Mouse (Mus musculus) kidney, adult 2 months (tissue): ENCODE results near the gene Sparcl1.

Experiments used
- CTCF ChIP-seq: fragments of 200-500 bp; conservative IDR thresholded peaks from 2 replicates; pipeline ENCODE4 v1.5.1; 2011; ENCODE audit warnings: low read depth, mild to moderate bottlenecking, control low read depth, low read length, moderate library complexity, mixed read lengths; ENCODE audit not compliant: insufficient read depth, insufficient read length
- POLR2A ChIP-seq: fragments of 200-500 bp; IDR thresholded peaks from one replicate; pipeline ENCODE4 v1.6.1; 2011; ENCODE audit warnings: low read depth, low read length, control low read depth

DNA sequence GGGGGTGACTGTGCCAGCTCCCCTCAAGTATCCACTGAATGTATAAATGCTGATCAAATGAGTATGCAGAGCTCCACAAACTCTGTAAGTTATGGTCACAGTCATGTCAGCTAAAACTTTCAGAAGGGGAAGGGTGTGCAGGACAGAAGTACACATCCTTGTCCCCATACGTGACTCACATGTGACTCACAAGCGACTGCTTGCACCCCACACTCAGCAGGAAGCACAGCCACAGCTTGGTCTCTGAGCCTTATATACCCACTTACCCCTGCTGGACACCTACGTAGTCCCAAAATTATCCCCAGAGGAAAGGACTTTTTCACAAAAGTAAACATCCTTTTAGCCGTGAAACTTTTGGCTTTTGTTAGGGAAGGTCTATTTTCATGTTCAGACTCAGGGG, 20.2 kb upstream of the Sparcl1 start:
- TF ChIP-seq POLR2A: no peak
- TF ChIP-seq CTCF: no peak
